Mouse (Mus musculus) kidney, adult 2 months (tissue): Measurements from ENCODE around the gene Adh6a.

Source experiments
- CTCF ChIP-seq: fragments of 200-500 bp; conservative IDR thresholded peaks from 2 replicates; pipeline ENCODE4 v1.5.1; 2011; ENCODE audit warnings: low read depth, mild to moderate bottlenecking, control low read depth, low read length, moderate library complexity, mixed read lengths; ENCODE audit not compliant: insufficient read depth, insufficient read length
- POLR2A ChIP-seq: fragments of 200-500 bp; IDR thresholded peaks from one replicate; pipeline ENCODE4 v1.6.1; 2011; ENCODE audit warnings: low read depth, low read length, control low read depth

- TF ChIP-seq CTCF (no peak), POLR2A (no peak)
These were observed 62.1 kb downstream of the Adh6a start for GRCm38 (mm10) chr3:138375148-138375547.
